Mouse (Mus musculus) megakaryocyte progenitor cell, adult 5-6 weeks (primary cell): ENCODE data around the gene Psmb11. TPM values are rescaled to one million over a fixed set of nuclear protein-coding genes. Genes with fewer than 3 reads are reported as not detected.
"Not testable (repeated sequence)": the region's sequence is repeated elsewhere in the genome, so short reads cannot be mapped to it uniquely, and the experiment has no call there.

Experiments
- ATAC-seq: replicated peaks from 2 replicates; pipeline ENCODE4 v1.8.0; 2016; ENCODE audit warnings: mild to moderate bottlenecking, moderate TSS enrichment, inconsistent platforms; ENCODE audit not compliant: poor library complexity
- total RNA-seq, 2 experiments: library from RNA; stranded (forward) in 1 of 2; stranded (reverse) in 1 of 2; fragments of 157-497, 149-512 nt in 1 of 2; fragments of 200-1000 nt in 1 of 2; gene quantifications; 2 replicates each; pipeline versions ENCODE4 v1.2.3 to v1.2.4; 2015 to 2017

Psmb11 gene
- total RNA-seq, 2 experiments from 2014 or later, result 0.04 TPM; not detected in 1

- 0 out of 2 replicates have a peak, but pooled peaks have one; percentile 0 for ATAC-seq
These were observed 18.6 kb upstream of the Psmb11 start for GRCm38 (mm10) chr14:54602613-54603012.

DNA sequence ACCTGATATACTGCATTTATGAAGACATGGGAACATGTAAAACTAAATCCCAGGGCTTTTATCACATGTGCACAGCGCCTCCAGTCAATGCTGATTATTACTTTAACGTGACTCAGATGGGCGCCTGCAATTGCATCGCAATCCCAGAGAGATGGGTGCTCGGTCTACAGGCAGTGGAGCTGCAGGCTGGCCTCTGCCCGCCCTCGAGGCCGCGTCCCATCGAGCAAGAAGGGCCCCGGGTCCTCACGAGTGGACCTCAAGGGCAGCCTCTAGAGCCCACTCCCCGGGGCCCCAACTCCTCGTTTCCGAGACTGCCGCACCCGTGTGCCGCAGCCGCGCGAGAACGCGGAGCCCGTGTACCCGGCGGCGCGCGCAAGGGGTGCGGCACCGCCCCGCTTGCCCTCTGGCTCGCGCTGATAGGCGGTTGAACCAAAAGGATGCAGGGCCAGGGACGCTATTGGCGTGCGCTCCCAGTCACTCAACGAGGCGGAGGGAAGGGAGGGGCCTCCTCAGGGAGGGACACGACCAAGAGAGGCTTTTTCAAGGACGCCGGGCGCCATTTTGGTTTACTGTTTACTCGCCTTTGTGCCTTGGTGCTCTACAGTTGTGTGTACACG lies 18.1 kb upstream of the Psmb11 start:
- ATAC-seq, result peak; percentile 97

- no peak for ATAC-seq
These were observed 17.5 kb upstream of the Psmb11 start for GRCm38 (mm10) chr14:54603686-54604085.

DNA sequence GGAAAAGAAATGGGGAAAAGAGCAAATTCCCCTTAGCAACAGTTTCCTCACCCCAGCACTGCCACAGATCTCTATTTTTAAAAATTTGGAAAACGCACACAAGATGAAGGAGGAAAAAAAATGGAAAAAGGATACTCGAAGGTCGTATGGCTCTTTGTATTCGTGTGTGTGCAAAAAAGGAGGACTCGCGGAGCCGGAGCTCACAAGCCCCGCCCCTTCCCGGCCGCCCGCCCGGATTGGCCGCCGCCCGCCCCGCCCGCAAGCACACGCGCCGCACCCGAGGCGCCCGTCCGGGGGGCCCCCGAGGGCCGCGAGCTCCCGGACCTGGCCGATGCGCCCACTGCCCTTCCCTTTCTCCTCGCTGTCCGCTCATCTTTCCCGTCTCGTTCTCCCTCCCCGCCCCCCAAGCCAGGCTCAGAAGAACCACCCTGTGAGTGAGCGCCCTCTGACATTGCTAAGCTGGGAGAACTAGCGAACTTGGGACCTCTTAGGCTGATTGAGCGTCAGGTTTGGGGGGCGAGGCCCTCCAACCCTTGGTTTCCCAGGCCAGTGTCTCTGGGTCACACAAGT lies 15.4 kb upstream of the Psmb11 start, which contains the start of gene 4931414P19Rik:
TSS of gene 4931414P19Rik (minus strand) at position 242 of the 570 bp plus-strand sequence.
- ATAC-seq, result peak; percentile 41

GRCm38 (mm10) chr14:54607226-54607625 lies 14.0 kb upstream of the Psmb11 start:
- ATAC-seq, result no peak

GRCm38 (mm10) chr14:54609245-54609644 lies 12.0 kb upstream of the Psmb11 start:
- ATAC-seq, result no peak

GRCm38 (mm10) chr14:54609962-54610361 lies 11.3 kb upstream of the Psmb11 start:
- peak; percentile 44; the same call in 1 of the 2 replicates for ATAC-seq

GRCm38 (mm10) chr14:54610648-54611047 lies 10.6 kb upstream of the Psmb11 start:
- ATAC-seq, result no peak

DNA sequence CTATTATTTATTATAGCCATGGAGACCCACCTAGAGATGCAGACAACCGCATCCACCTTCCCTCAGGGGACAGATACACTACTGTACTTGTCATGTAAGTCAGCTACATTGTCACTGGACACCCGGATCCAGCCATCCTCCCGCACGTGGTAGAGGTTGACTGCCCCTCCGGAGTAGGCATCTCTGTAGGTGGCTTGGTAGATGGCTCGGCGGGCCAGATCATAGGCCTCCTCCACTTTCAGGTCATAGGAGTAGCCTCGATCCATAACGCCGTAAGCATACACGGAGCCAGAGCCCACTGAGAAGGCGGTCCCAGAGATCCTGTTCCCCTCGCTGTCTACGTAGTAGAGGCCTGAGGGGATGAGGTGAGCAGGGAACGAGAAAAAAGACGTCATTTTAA lies 7.1 kb upstream of the Psmb11 start:
- ATAC-seq, result not testable (repeated sequence)

- ATAC-seq, result 0 out of 2 replicates have a peak, but pooled peaks have one; percentile 13
These were observed 4.9 kb upstream of the Psmb11 start for GRCm38 (mm10) chr14:54616226-54616825.

DNA sequence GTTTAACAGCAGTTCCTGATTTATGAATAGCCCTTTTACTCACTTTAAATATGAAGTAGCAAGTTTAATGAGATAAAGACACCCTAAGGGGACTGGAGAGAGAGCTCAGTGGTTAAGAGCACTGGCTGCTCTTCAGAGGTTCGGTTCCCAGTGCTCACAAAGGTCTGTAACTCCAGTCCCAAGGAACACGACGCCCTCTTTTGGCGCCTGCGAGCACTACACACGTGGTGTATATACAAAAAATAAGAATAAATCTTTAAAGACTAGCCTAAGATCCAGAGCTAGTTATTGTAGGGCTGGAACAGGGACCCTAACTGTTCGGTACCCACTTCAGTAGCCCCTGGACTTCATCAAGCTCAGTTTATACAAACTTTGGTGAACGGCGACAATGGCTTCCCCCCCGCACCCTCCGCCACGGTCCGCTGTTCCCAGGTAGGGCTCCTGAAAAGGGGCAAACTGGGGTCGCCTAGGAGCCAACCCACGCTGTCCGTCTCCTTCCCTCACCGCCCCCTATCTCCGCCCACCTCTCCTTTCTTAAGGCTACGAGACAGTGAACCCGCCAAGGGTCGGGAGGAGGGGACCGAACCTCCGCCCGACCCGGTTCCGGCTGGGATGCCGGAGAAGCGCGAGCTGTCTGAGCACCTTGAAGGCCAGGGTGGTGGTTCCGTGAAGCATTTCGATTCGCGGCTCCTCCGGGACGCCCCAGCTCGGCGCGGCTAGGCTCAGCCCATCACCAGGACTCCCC lies 3.9 kb upstream of the Psmb11 start:
- ATAC-seq, result peak; percentile 38

- ATAC-seq, result peak; percentile 97
These were observed 3.3 kb upstream of the Psmb11 start, which contains the start of gene Psmb5 for GRCm38 (mm10) chr14:54617897-54618365. Gene Psmb5, minus strand, starts transcription at chr14:54618022.

GRCm38 (mm10) chr14:54623334-54623733 lies 2.1 kb downstream of the Psmb11 start:
- peak; percentile 73 for ATAC-seq

GRCm38 (mm10) chr14:54624976-54625375 lies 3.7 kb downstream of the Psmb11 start:
- ATAC-seq, result no peak

DNA sequence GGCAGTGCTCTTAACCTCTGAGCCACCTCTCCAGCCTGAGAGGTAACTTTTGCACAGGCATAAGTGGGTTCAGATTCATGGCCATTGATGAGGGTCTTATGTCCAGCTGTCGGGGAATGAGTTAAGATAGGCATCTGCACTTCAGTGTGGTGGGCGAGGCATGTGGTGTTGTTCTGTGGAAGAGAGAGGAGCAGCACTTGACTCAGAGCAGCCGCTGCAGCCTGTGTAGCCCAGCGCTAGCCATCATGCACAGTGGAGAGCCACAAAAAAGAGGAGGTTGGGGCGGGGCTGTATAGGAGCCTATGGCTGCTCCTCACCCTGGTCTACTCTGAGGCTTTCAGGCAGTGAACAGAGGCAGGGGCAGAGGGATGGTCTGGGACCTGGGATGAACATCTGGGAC lies 6.9 kb downstream of the Psmb11 start:
- no peak for ATAC-seq

- no peak for ATAC-seq
These were observed 8.6 kb downstream of the Psmb11 start for GRCm38 (mm10) chr14:54629797-54630196.

- ATAC-seq, result peak; percentile 81
These were observed 9.5 kb downstream of the Psmb11 start for GRCm38 (mm10) chr14:54630583-54631239.

- ATAC-seq, result no peak
These were observed 10.0 kb downstream of the Psmb11 start for GRCm38 (mm10) chr14:54631240-54631599.

GRCm38 (mm10) chr14:54632252-54632651 lies 11.0 kb downstream of the Psmb11 start:
- ATAC-seq, result no peak

DNA sequence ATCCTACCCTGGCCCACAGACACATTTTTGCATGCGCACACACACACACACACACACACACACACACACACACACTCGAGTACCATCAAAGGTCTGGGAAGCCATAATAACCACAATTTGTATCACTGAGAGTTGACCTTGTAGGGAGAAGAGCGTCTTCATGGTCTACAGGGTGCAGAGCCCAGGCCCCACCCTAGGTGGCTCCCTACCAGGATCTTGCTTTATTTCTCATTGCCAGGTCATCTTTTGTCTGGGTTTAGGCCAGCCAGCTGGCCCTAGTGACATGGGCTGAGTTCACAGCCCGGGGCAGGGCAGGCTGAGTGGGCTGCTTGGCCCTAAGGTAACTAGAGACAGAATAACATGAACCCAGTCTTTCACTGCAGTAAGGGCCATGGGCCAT lies 12.9 kb downstream of the Psmb11 start:
- ATAC-seq, result peak; percentile 59; the same call in 1 of the 2 replicates

DNA sequence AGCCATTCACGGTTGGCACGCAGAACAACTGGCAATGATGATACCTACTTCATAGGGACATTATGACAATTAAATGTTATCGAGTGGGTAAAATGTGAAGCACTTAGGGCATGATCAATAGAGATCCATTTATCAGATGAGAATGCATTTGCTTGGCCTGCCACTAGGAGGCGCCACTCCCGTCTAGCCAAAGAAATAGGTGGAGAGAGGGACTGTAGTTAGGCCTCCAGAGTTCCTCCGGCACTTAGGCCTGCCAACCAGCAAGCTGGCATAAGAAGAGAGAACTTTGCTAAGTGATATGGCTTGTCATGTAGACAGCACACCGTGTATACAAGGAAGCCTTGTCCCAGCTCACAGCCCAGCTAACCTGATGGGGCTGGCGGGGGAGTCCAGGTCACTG lies 15.7 kb downstream of the Psmb11 start:
- peak; percentile 30; the same call in 1 of the 2 replicates for ATAC-seq
